Mouse (Mus musculus): Measurements from ENCODE around the gene Gm49425. TPM values are rescaled to one million over a fixed set of nuclear protein-coding genes. Genes with fewer than 3 reads are reported as not detected.

The Gm49425 gene
- total and polyA plus RNA-seq, 2 experiments from 2014 or later, result not detected

DNA sequence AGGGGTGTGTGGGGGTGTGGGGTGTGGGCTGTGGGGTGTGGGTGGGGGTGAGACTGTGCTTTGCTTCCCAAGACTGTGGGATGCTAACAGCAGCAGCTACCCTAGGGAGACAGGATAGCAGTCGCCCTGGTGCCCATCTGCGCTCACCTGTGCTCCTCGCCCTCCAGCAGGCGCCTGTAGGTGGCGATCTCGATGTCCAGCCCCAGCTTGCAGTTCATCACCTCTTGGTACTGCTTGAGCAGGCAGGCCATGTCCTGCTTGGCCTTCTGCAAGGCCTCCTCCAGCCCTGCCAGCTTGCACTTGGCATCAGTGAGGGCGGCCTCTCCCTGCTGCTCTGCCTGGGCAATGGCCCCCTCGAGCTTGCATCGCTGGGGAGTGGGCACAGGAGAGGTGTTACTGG lies 25.5 kb upstream of the Gm49425 start:
- no peak for DNase-seq

GRCm38 (mm10) chr15:101538580-101538900 lies 21.5 kb upstream of the Gm49425 start:
- Histone ChIP-seq H3K27me3 (ENCODE audit: insufficient read depth, low read length) (no peaks in the 10 kb centered on the region), H3K4me2 (ENCODE audit: low read depth) (no peak overlapping the region), H3K27ac (ENCODE audit: low read depth, low read length) (no peak overlapping the region), H3K4me1 (ENCODE audit: insufficient read depth) (no peaks in the 10 kb centered on the region), H3K4me3 (ENCODE audit: low read depth, low read length) (no peak overlapping the region), H3K9me3 (ENCODE audit: low read length) (no peaks in the 10 kb centered on the region), H3K9ac (no peak overlapping the region), H3K36me3 (ENCODE audit: insufficient read depth) (no peaks in the 10 kb centered on the region)
- ATAC-seq (no peak), DNase-seq (no peak)
- TF ChIP-seq CTCF (IDR thresholded peaks at IDR 0.05; ENCODE audit: low read depth), result no peak
- 45% methylated on average over 4 of the region's 4 CpGs for WGBS

More for the DNA sequence above, 25.5 kb upstream of the Gm49425 start:
- no peak overlapping the region for H3K4me3 ChIP-seq (ENCODE audit: low read depth, low read length)
- H3K36me3 ChIP-seq (ENCODE audit: insufficient read depth), result no peaks in the 10 kb centered on the region
- H3K27ac ChIP-seq (ENCODE audit: low read depth, low read length), result no peak overlapping the region
- no peaks in the 10 kb centered on the region for H3K4me1 ChIP-seq (ENCODE audit: insufficient read depth)
- H3K9me3 ChIP-seq (ENCODE audit: low read length), result no peaks in the 10 kb centered on the region
- ATAC-seq, result no peak
- no peaks in the 10 kb centered on the region for H3K27me3 ChIP-seq (ENCODE audit: insufficient read depth, low read length)
- H3K9ac ChIP-seq, result no peak overlapping the region
- 64% methylated on average over 9 of the region's 9 CpGs for WGBS
- H3K4me2 ChIP-seq (ENCODE audit: low read depth), result no peak overlapping the region
- TF ChIP-seq CTCF (IDR thresholded peaks at IDR 0.05; ENCODE audit: low read depth), result no peak

DNA sequence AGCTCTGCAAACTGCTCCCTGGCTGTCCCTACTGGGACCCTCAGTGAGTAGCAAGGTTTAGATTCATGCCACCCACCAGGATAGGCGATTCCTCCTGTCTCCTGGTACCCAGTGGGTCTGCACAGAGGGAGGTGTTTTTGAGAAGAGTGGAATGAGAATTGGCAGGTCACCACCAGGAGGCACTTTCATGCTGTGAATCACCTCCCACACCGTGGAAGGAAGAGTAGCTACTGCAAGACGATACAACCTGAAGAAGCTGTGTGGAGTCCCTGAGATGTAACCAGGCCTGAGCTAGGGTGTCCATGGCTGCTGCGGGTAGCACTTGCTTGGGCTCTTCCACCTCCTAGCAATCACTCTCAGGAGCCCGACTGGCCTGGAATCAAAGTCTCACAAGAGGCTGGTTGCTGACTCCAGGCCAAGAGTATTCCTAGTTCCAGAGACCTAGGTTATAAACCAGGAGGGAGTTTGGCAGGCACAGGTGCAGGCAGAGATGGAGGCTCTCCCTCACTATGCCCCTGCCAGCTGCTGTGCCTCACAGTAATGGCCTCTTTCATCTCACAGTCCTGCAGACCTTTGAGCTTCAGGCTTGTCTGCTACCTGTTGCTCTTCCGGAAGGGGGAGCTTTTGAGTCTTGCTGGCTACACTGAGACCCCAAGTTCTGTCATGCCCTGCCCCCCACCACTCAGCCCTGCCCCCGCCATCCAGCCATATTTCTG lies 21.0 kb upstream of the Gm49425 start:
- peak; percentile 26 for TF ChIP-seq CTCF (IDR thresholded peaks at IDR 0.05; ENCODE audit: low read depth)
- 44% methylated on average over 7 of the region's 7 CpGs for WGBS
- no peaks in the 10 kb centered on the region for H3K27me3 ChIP-seq (ENCODE audit: insufficient read depth, low read length)
- H3K9me3 ChIP-seq (ENCODE audit: low read length), result no peaks in the 10 kb centered on the region
- H3K36me3 ChIP-seq (ENCODE audit: insufficient read depth), result no peaks in the 10 kb centered on the region
- no peak overlapping the region for H3K27ac ChIP-seq (ENCODE audit: low read depth, low read length)
- no peak overlapping the region for H3K4me2 ChIP-seq (ENCODE audit: low read depth)
- no peak overlapping the region for H3K9ac ChIP-seq
- ATAC-seq, result no peak
- DNase-seq, result no peak
- H3K4me3 ChIP-seq (ENCODE audit: low read depth, low read length), result no peak overlapping the region
- no peaks in the 10 kb centered on the region for H3K4me1 ChIP-seq (ENCODE audit: insufficient read depth)

GRCm38 (mm10) chr15:101536054-101536850 lies 19.2 kb upstream of the Gm49425 start:
- H3K9ac ChIP-seq, result no peak overlapping the region
- DNase-seq, result no peak
- no peak overlapping the region for H3K27ac ChIP-seq (ENCODE audit: low read depth, low read length)
- 76% methylated on average over 9 of the region's 9 CpGs for WGBS
- TF ChIP-seq CTCF (IDR thresholded peaks at IDR 0.05; ENCODE audit: low read depth), result no peak
- no peaks in the 10 kb centered on the region for H3K27me3 ChIP-seq (ENCODE audit: insufficient read depth, low read length)
- H3K9me3 ChIP-seq (ENCODE audit: low read length), result no peaks in the 10 kb centered on the region
- no peaks in the 10 kb centered on the region for H3K4me1 ChIP-seq (ENCODE audit: insufficient read depth)
- no peak overlapping the region for H3K4me2 ChIP-seq (ENCODE audit: low read depth)
- H3K36me3 ChIP-seq (ENCODE audit: insufficient read depth), result no peaks in the 10 kb centered on the region
- H3K4me3 ChIP-seq (ENCODE audit: low read depth, low read length), result no peak overlapping the region
- no peak for ATAC-seq

DNA sequence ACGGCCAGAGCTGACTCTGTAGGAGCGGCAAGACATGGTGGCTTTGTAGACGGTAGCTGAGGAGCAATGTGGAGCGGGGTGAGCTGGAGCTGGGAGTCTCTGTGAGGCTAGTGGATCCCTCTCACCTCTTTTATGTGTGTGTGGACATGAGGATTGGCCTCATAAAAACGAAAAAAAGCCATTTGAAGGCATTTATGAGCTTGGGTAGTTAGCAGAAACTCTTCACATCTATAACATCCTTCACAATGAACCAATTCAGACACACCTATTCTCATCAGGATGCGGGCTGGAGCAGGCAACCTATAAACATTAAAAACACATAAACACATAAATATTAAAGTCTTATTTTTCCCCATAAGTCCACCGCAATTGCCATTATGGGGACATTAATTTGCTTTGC lies 15.7 kb upstream of the Gm49425 start, which contains the start of gene Krt84:
TSS of gene Krt84 (minus strand) at position 101 of the 400 bp plus-strand sequence.
- Histone ChIP-seq H3K27me3 (ENCODE audit: insufficient read depth, low read length) (no peaks in the 10 kb centered on the region), H3K27ac (ENCODE audit: low read depth, low read length) (no peak within 1 kb of the TSS), H3K4me1 (ENCODE audit: insufficient read depth) (no peaks in the 10 kb centered on the region), H3K9ac (no peak within 1 kb of the TSS), H3K4me3 (ENCODE audit: low read depth, low read length) (no peak within 1 kb of the TSS), H3K4me2 (ENCODE audit: low read depth) (no peak within 1 kb of the TSS), H3K36me3 (ENCODE audit: insufficient read depth) (no peaks in the 10 kb centered on the region), H3K9me3 (ENCODE audit: low read length) (no peaks in the 10 kb centered on the region)
- 86% methylated on average over 7 of the region's 7 CpGs for WGBS
- DNase-seq (no peak), ATAC-seq (no peak)
- TF ChIP-seq CTCF (IDR thresholded peaks at IDR 0.05; ENCODE audit: low read depth), result no peak

DNA sequence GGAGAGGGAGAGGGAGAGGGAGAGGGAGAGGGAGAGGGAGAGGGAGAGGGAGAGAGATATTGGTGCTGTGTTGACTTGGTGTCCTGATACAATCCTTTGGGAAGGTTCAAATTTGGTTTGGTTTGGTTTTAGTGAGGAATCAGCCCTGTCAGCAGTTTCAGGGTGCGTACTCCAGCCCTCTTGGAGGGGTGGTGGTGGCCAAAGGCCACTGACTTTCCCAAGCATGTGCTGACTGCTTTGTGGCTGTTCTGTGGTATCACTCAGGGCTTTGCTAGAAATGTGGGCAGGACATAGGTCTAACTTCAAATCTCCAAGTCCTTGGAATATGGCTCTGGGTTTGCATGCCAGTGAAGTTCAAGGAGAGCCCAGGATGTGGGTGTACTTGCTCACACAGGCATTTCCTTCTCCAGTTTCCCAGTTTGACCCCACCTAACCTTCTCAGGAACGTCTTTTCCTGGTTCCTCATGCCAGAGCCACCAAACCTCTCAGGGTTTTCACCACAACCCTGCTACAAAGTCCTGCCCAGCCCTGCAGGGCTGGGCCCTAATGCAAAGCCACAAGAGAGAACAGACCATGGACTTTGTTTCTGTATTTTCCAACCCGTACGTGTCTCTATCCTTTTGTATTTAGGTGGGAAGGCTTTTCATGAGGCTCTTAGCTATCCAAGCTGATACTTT lies 5.6 kb upstream of the Gm49425 start:
- no peak overlapping the region for H3K4me2 ChIP-seq (ENCODE audit: low read depth)
- H3K27me3 ChIP-seq (ENCODE audit: insufficient read depth, low read length), result peaks cover 3% of the 10 kb centered on the region; the same call in 1 of the 2 replicates
- no peaks in the 10 kb centered on the region for H3K4me1 ChIP-seq (ENCODE audit: insufficient read depth)
- 78% methylated on average over 4 of the region's 4 CpGs for WGBS
- no peak overlapping the region for H3K27ac ChIP-seq (ENCODE audit: low read depth, low read length)
- ATAC-seq (no peak), DNase-seq (no peak)
- H3K4me3 ChIP-seq (ENCODE audit: low read depth, low read length), result no peak overlapping the region
- TF ChIP-seq CTCF (IDR thresholded peaks at IDR 0.05; ENCODE audit: low read depth), result no peak
- no peak overlapping the region for H3K9ac ChIP-seq
- H3K9me3 ChIP-seq (ENCODE audit: low read length), result no peaks in the 10 kb centered on the region
- no peaks in the 10 kb centered on the region for H3K36me3 ChIP-seq (ENCODE audit: insufficient read depth)

- Histone ChIP-seq H3K9me3 (ENCODE audit: low read length) (no peaks in the 10 kb centered on the region), H3K27me3 (ENCODE audit: insufficient read depth, low read length) (peaks cover 3% of the 10 kb centered on the region; the same call in 1 of the 2 replicates), H3K9ac (no peak overlapping the region), H3K4me3 (ENCODE audit: low read depth, low read length) (no peak overlapping the region), H3K4me2 (ENCODE audit: low read depth) (no peak overlapping the region), H3K27ac (ENCODE audit: low read depth, low read length) (no peak overlapping the region), H3K36me3 (ENCODE audit: insufficient read depth) (no peaks in the 10 kb centered on the region), H3K4me1 (ENCODE audit: insufficient read depth) (no peaks in the 10 kb centered on the region)
- DNase-seq (peak; percentile 89), ATAC-seq (peak; percentile 64)
- WGBS, result 15% methylated on average over 2 of the region's 2 CpGs
- TF ChIP-seq CTCF (IDR thresholded peaks at IDR 0.05; ENCODE audit: low read depth), result peak; percentile 95
These were observed 2.7 kb upstream of the Gm49425 start for GRCm38 (mm10) chr15:101519792-101520191.

Data from forebrain, postnatal 0 days (tissue).